Mouse (Mus musculus): ENCODE measurements around the gene Tspan14.

DNA sequence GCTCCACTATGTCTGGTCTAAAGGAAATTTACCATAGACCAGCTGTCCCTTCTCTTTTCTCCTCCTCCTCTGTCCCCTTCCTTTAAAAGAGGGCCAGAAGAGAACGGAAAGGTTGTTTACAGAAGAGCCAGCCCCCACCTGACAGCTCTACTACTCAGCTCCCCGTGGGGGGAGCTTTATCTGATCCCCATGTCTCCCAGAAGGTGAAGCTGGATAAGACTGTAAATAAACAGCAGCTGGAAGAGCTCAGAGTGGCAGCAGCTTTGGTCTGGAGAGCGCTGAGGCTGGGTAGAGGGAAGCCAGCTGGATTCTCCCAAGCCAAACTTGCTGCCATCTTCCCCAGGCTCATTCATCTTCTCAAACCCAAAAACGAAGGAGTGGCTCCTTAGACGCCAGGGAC, 41.0 kb upstream of the Tspan14 start:
- no peak for TF ChIP-seq EP300 (IDR thresholded peaks at IDR 0.05; ENCODE audit: insufficient read depth, low read depth, low read length)
- no peak for TF ChIP-seq CTCF (IDR thresholded peaks at IDR 0.05; ENCODE audit: low read depth, low read length)
- no peak for TF ChIP-seq POLR2A (IDR thresholded peaks at IDR 0.05; ENCODE audit: insufficient read depth, low read length)

All from ES-Bruce4 (cell line).